Comparison of ENCODE assay signal across 16 mouse cellular contexts in genomic region chr16:92708718-92709117, GRCm38 (mm10).
DNase-seq lines count a peak whose midpoint lies in the region; ATAC-seq lines count a peak whose summit lies in the region.
"Had no signal": no experiment of that assay in that cellular context is flagged by ENCODE, and none has a peak within 500 bp of the region (broad histone marks: within the 10 kb centered on the region; RNA-seq: fewer than 3 reads in every experiment).

No protein-coding gene starts in this region.

- H3K4me3 ChIP-seq in liver, embryonic 11.5 days (ENCODE audit: low read depth, low read length): no peak overlapping the region
- no peak overlapping the region for H3K4me3 ChIP-seq in hindbrain, embryonic 13.5 days
- H3K4me3 ChIP-seq in embryonic facial prominence, embryonic 10.5 days: no peak overlapping the region
- H3K4me3 ChIP-seq: embryonic facial prominence, embryonic 12.5 days; forebrain, embryonic 13.5 days had no signal

- DNase-seq in thymus, postnatal 14 days: peak; percentile 52
- DNase-seq in thymus, adult 18-20 months: no peak
- DNase-seq in NIH3T3 (ENCODE audit: low read depth): peak; percentile 15
- no peak for DNase-seq in liver, embryonic 11.5 days (ENCODE audit: low spot score)
- peak; percentile 51 to 55 for DNase-seq in thymus, postnatal 36 days
- DNase-seq in kidney, postnatal 14 days: no peak
- DNase-seq in embryonic facial prominence, embryonic 10.5 days (ENCODE audit: low spot score): no peak
- DNase-seq: cerebellum, adult 9-10 months; heart, adult 11 months; heart, postnatal 10 days; left cerebral cortex, postnatal 4 days; midbrain, embryonic 14.5 days; right cerebral cortex, postnatal 14 days had no signal

- H3K36me3 ChIP-seq in liver, embryonic 11.5 days (ENCODE audit: control insufficient read depth, insufficient read depth, low read length): no peaks in the 10 kb centered on the region
- H3K36me3 ChIP-seq in hindbrain, embryonic 13.5 days: no peaks in the 10 kb centered on the region
- H3K36me3 ChIP-seq in embryonic facial prominence, embryonic 10.5 days (replicated peaks): no peaks in the 10 kb centered on the region
- H3K36me3 ChIP-seq: embryonic facial prominence, embryonic 12.5 days had no signal

- no peak overlapping the region for H3K4me2 ChIP-seq in liver, embryonic 11.5 days
- no peak overlapping the region for H3K4me2 ChIP-seq in hindbrain, embryonic 13.5 days
- H3K4me2 ChIP-seq: embryonic facial prominence, embryonic 12.5 days; forebrain, embryonic 13.5 days had no signal

- H3K9ac ChIP-seq in liver, embryonic 11.5 days (ENCODE audit: low read depth, low read length): no peak overlapping the region
- H3K9ac ChIP-seq in hindbrain, embryonic 13.5 days: no peak overlapping the region
- H3K9ac ChIP-seq: embryonic facial prominence, embryonic 12.5 days; forebrain, embryonic 13.5 days had no signal

- 34% methylated on average over 4 of the region's 4 CpGs for WGBS in liver, embryonic 11.5 days
- WGBS in hindbrain, embryonic 13.5 days: 69% methylated on average over 4 of the region's 4 CpGs
- WGBS in embryonic facial prominence, embryonic 10.5 days: 64% methylated on average over 4 of the region's 4 CpGs

- no peak overlapping the region for H3K27ac ChIP-seq in liver, embryonic 11.5 days (ENCODE audit: low read depth, low read length)
- no peak overlapping the region for H3K27ac ChIP-seq in hindbrain, embryonic 13.5 days
- no peak overlapping the region for H3K27ac ChIP-seq in embryonic facial prominence, embryonic 10.5 days (replicated peaks)
- H3K27ac ChIP-seq: embryonic facial prominence, embryonic 12.5 days; forebrain, embryonic 13.5 days had no signal

- ATAC-seq in liver, embryonic 11.5 days (replicated peaks; ENCODE audit: low FRiP score): peak; percentile 61
- no peak for ATAC-seq in hindbrain, embryonic 13.5 days (ENCODE audit: low FRiP score)
- ATAC-seq: forebrain, embryonic 13.5 days had no signal

- peaks cover 54% of the 10 kb centered on the region for H3K4me1 ChIP-seq in liver, embryonic 11.5 days (replicated peaks; ENCODE audit: control insufficient read depth, insufficient read depth, low read length)
- H3K4me1 ChIP-seq in hindbrain, embryonic 13.5 days (replicated peaks): no peaks in the 10 kb centered on the region
- peaks cover 21% of the 10 kb centered on the region; the same call in 1 of the 2 replicates for H3K4me1 ChIP-seq in embryonic facial prominence, embryonic 10.5 days
- H3K4me1 ChIP-seq: forebrain, embryonic 13.5 days had no signal

- no peaks in the 10 kb centered on the region for H3K9me3 ChIP-seq in liver, embryonic 11.5 days (ENCODE audit: control insufficient read depth, low read length)
- no peaks in the 10 kb centered on the region for H3K9me3 ChIP-seq in hindbrain, embryonic 13.5 days
- H3K9me3 ChIP-seq in embryonic facial prominence, embryonic 10.5 days: no peaks in the 10 kb centered on the region
- H3K9me3 ChIP-seq: embryonic facial prominence, embryonic 12.5 days; forebrain, embryonic 13.5 days had no signal

- no peaks in the 10 kb centered on the region for H3K27me3 ChIP-seq in liver, embryonic 11.5 days (replicated peaks; ENCODE audit: control insufficient read depth, insufficient read depth, low read length)
- peaks cover 13% of the 10 kb centered on the region for H3K27me3 ChIP-seq in hindbrain, embryonic 13.5 days
- H3K27me3 ChIP-seq in embryonic facial prominence, embryonic 10.5 days (replicated peaks; ENCODE audit: low read depth, poor library complexity, severe bottlenecking): peaks cover 40% of the 10 kb centered on the region

Comparison
In these comparisons a context has a peak if more than half of its experiments do, and no peak if none do; other contexts are left out.
1. DNase-seq: peak in thymus, postnatal 14 days (single experiment), NIH3T3 (single experiment) and thymus, postnatal 36 days (2 of 2); none in thymus, adult 18-20 months (0 of 2), liver, embryonic 11.5 days (single experiment), kidney, postnatal 14 days (single experiment) and embryonic facial prominence, embryonic 10.5 days (single experiment).